Mouse (Mus musculus): ENCODE data around the gene Arhgef7.

The Arhgef7 gene

GRCm38 (mm10) chr8:11727651-11728481, at the start of gene Arhgef7:
Gene Arhgef7, plus strand, starts transcription at chr8:11727721.
- peak; percentile 56 to 82 for DNase-seq (ENCODE audit: low spot score in 2 of 2)

- no peak for DNase-seq (ENCODE audit: low spot score in 2 of 2)
Observed at GRCm38 (mm10) chr8:11684558-11684957, 43.0 kb upstream of the Arhgef7 start.

- no peak for DNase-seq (ENCODE audit: low spot score in 2 of 2)
Observed at GRCm38 (mm10) chr8:11687251-11687650, 40.3 kb upstream of the Arhgef7 start.

GRCm38 (mm10) chr8:11689945-11690344, 37.6 kb upstream of the Arhgef7 start:
- DNase-seq (ENCODE audit: low spot score in 2 of 2) = no peak

GRCm38 (mm10) chr8:11691284-11691683, 36.2 kb upstream of the Arhgef7 start:
- DNase-seq (ENCODE audit: low spot score in 2 of 2) = no peak

- no peak for DNase-seq (ENCODE audit: low spot score in 2 of 2)
Observed at GRCm38 (mm10) chr8:11691761-11692160, 35.8 kb upstream of the Arhgef7 start.

GRCm38 (mm10) chr8:11692455-11692854, 35.1 kb upstream of the Arhgef7 start:
- DNase-seq (ENCODE audit: low spot score in 2 of 2) = no peak

GRCm38 (mm10) chr8:11693972-11694371, 33.5 kb upstream of the Arhgef7 start:
- DNase-seq (ENCODE audit: low spot score in 2 of 2) = no peak

- no peak for DNase-seq (ENCODE audit: low spot score in 2 of 2)
Observed at GRCm38 (mm10) chr8:11696176-11696575, 31.3 kb upstream of the Arhgef7 start.

- no peak for DNase-seq (ENCODE audit: low spot score in 2 of 2)
Observed at GRCm38 (mm10) chr8:11697467-11697866, 30.1 kb upstream of the Arhgef7 start.

- DNase-seq (ENCODE audit: low spot score in 2 of 2) = no peak
Observed at GRCm38 (mm10) chr8:11699442-11700001, 28.0 kb upstream of the Arhgef7 start.

GRCm38 (mm10) chr8:11700060-11701032, 27.2 kb upstream of the Arhgef7 start:
- DNase-seq (ENCODE audit: low spot score in 2 of 2) = peak; percentile 76 to 87

- DNase-seq (ENCODE audit: low spot score in 2 of 2) = no peak
Observed at GRCm38 (mm10) chr8:11701033-11701362, 26.5 kb upstream of the Arhgef7 start, which contains the start of gene 1700016D06Rik. Gene 1700016D06Rik, minus strand, starts transcription at chr8:11701063.

GRCm38 (mm10) chr8:11701428-11701827, 26.1 kb upstream of the Arhgef7 start:
- no peak for DNase-seq (ENCODE audit: low spot score in 2 of 2)

GRCm38 (mm10) chr8:11703789-11704188, 23.7 kb upstream of the Arhgef7 start:
- no peak for DNase-seq (ENCODE audit: low spot score in 2 of 2)

GRCm38 (mm10) chr8:11704716-11705420, 22.7 kb upstream of the Arhgef7 start:
- DNase-seq (ENCODE audit: low spot score in 2 of 2) = no peak

- DNase-seq (ENCODE audit: low spot score in 2 of 2) = no peak
Observed at GRCm38 (mm10) chr8:11705818-11706217, 21.7 kb upstream of the Arhgef7 start.

GRCm38 (mm10) chr8:11707701-11708100, 19.8 kb upstream of the Arhgef7 start:
- no peak for DNase-seq (ENCODE audit: low spot score in 2 of 2)

- DNase-seq (ENCODE audit: low spot score in 2 of 2) = no peak
Observed at GRCm38 (mm10) chr8:11708815-11709214, 18.7 kb upstream of the Arhgef7 start.

- DNase-seq (ENCODE audit: low spot score in 2 of 2) = no peak
Observed at GRCm38 (mm10) chr8:11709542-11709941, 18.0 kb upstream of the Arhgef7 start.

- no peak for DNase-seq (ENCODE audit: low spot score in 2 of 2)
Observed at GRCm38 (mm10) chr8:11710415-11710814, 17.1 kb upstream of the Arhgef7 start.

Measured in cerebellum, postnatal 4 days (tissue).